Mouse (Mus musculus) adrenal gland (tissue): Measurements from ENCODE around the gene Tpp1.

Experiments used
- intact Hi-C: fragments of 180-260 bp; cut with DNase I; formaldehyde crosslinking; loops from one replicate; pipeline ENCODE4 v1.15.1; 2025
- long read RNA-seq, 2 experiments: library from polyadenylated mRNA; unstranded; transcript quantifications; one replicate each; pipeline ENCODE4 v2.0.0; 2020; ENCODE audit warnings: borderline replicate concordance in 1 of 2; ENCODE audit not compliant: insufficient replicate concordance in 1 of 2

Gene Tpp1
- long read RNA-seq, experiment 1, transcript Tpp1-201 (13 exons, 3,558 nt) = major isoform, 20 of 33 reads
- long read RNA-seq, experiment 1, partial matches to known transcripts = 9 of 33 reads
- long read RNA-seq, experiment 1, other reads (novel, unspliced or antisense) = 4 of 33 reads
- long read RNA-seq, experiment 2, transcript Tpp1-201 (13 exons, 3,558 nt) = major isoform, 16 of 29 reads
- long read RNA-seq, experiment 2, partial matches to known transcripts = 9 of 29 reads
- long read RNA-seq, experiment 2, other reads (novel, unspliced or antisense) = 4 of 29 reads

DNA sequence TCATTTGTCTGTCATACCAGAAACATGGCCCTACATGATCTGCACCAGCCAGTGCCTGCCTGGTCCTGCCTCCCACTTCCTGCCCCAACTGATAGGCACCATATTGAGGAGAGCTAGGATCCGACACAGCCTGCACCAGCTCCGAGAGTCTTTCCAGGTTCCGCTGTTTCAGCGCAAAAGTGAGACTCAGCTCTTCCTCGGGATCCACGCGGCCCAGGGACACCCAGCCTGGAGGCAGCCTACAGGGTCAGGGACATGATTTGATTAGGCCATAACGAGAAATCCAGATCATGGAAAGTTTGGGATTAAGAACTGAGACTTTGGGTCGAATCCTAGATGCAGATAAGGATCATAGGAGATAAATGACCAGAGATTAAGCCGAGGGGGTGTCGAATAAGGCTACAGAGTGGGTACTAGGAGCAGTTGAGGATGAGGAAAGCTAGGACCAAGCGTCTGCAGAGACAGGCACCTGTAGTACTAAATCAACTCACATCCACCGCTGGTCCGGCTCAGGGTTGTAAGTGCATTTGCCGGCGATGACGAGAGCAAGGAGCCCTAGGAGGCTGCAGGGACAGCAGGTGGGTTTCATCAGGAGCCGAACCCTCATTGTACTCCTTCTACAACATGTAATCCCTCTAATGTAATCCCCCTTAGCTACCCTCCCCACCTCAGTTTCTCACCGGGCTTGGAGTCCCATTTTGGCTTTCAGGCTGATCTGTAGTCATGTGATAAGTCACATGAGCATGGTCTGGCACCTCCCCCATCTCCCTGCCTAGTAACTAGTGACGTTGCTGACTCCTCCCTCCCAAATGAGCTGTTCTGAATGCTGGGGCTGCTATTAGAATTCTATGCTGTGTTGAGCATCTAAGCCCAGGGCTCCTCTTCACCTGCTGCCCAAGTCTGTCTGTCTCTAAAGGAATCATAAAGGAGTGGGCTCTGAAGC lies at the start of gene Tpp1:
Tpp1 (minus strand) TSS at position 745 of the 943 bp plus-strand sequence.
- intact Hi-C loops = no loop called here

DNA sequence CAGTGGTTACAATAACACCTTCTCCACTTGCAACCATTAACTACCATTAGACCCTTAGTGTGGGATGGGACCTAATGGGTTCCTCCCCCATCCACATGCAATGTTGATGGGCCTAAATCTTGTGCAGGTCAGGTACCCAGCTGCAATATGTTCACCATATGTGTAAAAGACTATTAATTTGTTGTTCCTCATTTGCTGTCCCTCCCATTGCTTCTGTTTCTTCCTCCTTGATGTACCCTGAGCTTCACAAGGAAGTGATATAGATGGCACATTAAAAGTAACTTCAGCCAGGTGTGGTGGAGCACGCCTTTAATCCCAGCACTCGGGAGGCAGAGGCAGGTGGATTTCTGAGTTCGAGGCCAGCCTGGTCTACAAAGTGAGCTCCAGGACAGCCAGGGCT lies 44.9 kb upstream of the Tpp1 start:
- intact Hi-C loops = no loop called here

DNA sequence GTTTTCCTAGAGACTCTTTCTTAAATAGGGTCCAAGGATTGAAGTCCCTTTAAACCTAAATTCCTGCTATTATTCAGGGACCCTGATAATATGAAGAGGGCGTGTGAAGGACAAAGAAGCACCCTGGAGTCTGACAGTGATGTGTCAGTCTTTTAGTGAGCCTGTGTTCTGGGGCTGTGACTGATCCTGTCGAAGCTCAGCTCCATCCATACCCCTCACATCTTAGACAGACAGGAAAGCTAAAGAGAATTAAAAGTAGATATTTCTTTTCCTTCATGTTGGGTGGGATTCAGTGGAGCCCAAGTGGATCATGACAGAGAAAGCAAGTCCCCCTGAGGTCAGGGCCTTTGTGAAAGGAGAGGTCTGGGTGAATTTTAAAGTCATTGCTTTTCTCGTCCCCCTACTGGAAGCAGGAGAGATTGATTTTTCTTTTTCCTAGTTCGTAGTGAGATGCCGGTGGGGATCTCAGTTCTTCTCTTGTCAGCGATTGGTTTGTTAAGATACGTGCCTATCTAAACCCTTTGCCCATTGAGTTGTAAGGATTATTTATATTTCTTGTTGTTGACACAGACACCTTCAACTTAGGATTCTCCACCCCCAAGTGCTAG lies 43.8 kb upstream of the Tpp1 start:
- intact Hi-C loops = no loop called here

DNA sequence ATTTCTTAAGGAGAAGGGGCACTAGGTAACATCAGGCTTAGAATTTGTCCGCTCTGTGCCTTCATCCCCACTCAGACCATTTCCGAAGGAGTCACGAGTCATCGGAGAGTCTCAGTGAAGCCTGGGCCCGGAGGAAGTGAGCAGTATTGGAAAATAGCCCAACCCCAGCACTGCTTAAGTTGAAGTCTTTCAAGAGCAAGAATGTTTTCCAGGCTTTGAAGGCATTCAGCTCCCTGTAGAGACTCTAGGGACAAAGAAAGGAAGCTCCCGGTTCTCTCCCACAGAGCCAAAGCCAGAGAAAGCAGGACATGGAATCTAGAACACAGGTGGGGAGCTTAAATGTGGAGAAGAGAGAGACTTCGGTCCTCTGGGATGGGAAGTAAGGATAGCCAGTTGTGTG lies 41.7 kb upstream of the Tpp1 start:
- intact Hi-C loops = no loop called here

DNA sequence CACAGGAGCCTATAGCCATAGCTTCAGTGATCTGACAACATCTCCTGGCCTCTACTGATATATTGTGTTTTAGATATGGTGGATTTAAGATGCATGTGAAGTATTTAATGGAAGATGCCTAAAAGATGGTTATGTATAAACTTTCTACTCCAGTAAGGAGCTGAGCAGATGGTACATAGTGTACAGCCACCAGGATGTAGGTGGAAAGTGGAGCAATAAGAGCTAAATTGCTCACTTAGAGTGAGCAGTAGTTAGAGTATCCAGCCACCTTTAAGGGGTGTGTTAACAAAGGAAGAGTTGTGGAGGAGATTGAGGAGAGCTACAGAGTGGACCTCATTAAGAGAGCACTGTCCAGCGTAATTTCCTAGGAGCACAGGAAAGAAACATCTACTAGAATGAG lies 39.1 kb upstream of the Tpp1 start:
- intact Hi-C loops = no loop called here

DNA sequence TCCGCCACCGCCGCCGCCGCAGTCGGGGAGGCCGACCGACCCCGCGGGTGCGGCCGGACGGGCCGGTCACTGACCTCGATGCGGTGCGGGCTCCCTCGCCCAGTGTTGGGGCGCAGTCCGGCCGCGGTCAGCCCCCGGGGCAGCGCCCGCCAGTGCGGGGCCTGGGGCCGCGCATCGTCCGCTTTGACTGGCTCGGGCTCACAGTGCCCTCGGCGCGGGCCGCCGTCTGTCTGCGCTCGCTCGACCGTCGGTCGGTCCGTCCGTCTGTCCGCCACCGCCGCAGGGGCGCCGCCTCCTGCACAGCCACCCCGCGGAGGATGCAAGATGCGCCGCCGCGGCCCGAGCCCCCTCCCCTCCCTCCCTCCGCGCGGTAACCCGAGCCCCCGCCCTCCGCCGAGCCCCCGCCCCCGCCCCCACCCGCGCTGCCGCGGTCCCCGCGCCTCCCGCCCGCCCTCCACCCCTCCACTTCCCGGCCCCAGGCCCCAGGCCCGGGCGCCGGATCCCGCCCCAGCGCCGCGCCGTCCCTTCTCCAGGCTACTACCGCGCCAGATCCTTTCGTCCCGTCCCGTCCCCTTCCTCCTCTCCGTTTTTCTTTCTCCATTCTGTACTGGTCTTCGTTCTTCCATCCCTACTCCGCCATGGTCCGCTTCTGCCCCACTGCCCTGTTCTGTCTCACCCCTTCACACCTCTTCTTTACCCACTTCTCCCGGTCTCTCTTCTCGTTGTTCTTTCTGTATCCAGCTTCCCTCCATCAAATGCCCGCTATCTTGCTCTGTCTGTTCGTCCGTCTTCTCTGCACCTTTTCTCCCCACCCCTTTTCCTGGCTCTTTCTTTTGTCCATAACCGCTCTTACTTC lies 35.5 kb upstream of the Tpp1 start, which contains the start of gene Dchs1:
Dchs1 (minus strand) TSS at position 370 of the 856 bp plus-strand sequence.
- intact Hi-C loops = no loop called here

DNA sequence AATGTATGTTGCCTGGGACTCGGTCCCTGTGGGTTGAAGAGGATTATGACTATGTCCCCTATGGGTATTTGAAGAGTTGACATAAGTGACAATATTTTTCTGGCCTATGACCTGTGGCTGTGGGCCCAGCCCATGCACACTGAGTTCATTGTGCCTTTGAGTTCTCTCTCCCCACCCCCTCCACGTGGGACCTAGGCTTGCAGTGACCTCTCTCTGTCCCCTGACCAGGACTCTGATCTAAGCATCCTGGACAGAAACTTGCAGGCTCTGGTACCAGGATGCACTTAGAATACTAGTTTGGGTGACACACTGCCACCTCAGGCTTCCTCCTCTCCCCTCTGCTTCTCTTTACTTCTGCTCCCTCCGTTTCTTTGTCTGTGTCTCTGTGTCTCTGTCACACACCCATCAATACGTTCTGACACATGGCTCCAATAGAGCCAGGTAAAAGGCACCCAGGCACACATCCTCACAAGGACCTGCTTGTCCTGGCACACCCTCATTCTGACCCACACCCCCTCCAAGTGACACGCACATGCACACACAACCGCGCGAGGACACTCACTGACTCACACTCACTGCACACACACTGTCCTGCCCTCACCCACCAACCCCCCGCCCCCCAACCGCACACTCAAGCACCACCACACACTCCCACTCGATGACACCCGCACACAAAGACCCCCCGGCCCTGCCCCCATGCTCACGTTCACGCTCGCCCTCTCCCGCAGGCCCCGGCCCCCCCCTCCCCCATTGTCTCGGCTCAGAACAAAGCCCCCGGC lies 34.7 kb upstream of the Tpp1 start:
- intact Hi-C loops = no loop called here

DNA sequence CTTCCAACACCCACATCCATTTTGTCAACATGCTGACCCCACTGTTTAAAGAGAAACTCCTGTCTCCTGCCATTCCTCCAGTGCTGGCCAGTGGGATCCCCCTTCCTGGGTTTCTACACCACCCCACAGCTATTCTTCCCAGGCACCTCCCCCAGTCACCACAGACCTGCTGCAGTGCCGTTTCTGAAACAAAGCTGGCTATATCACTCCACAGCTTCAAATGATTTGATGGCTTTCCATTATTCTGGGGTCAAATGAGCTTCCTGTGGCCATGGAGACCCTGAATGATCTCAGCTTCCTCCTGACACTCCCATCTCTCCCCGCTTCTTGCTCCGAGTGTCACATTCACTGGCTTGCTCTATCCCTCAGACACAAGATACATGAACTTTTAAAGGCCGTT lies 32.5 kb upstream of the Tpp1 start:
- intact Hi-C loops = no loop called here

DNA sequence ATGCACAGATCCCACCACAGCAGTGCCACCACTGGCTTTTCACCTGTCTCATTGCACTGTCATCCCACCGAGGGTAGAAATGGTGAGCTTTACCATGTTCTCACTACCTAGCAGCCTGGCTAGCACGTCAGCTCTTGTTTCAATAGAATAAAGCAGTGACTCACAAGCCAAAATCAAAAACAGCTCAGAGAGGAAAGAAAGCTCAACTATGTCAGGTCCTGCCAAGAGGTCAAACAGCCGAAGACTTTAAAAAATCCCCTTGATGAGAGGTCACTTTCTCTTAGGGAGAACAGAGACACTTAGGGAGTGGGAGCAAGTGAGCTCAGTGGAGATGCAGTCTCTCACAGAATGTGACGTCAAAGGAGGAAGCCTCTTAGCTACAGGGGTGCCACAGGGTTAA lies 31.8 kb upstream of the Tpp1 start:
- intact Hi-C loops = no loop called here

DNA sequence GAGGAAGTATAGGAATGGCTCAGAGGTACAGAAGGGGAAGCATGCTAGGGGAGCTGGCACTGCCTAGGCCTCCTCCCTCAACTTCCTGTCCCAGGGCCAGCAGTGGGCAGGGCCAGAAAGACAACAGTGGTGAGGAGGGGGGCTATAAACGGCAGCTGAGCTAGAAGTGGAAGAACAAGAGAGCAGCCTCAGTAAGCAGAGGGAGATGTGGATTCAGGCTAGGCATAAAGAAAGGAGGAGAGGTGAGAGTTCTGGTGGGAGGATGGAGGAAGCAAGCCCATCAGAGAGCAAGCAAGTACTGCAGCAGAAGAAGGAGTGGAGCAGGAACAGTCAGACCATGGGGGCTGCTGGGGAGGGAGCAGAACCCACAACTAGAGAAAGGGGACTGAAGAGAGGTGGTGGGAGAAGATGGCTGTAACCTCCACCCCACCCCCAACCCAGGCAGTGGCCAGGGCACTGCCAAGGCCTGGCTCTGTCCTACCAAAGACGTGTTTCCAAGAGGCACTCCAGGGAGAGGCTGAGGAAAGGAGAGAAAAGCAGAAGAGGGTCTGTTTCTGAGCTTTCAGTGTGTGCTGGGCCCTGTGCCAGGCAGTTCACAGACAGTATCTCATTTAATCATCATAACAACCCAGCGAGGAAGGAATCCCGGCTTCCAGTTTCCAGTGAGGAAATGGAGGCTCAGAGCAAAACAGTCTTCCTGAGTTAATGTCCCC lies 26.7 kb upstream of the Tpp1 start:
- intact Hi-C loops = no loop called here

DNA sequence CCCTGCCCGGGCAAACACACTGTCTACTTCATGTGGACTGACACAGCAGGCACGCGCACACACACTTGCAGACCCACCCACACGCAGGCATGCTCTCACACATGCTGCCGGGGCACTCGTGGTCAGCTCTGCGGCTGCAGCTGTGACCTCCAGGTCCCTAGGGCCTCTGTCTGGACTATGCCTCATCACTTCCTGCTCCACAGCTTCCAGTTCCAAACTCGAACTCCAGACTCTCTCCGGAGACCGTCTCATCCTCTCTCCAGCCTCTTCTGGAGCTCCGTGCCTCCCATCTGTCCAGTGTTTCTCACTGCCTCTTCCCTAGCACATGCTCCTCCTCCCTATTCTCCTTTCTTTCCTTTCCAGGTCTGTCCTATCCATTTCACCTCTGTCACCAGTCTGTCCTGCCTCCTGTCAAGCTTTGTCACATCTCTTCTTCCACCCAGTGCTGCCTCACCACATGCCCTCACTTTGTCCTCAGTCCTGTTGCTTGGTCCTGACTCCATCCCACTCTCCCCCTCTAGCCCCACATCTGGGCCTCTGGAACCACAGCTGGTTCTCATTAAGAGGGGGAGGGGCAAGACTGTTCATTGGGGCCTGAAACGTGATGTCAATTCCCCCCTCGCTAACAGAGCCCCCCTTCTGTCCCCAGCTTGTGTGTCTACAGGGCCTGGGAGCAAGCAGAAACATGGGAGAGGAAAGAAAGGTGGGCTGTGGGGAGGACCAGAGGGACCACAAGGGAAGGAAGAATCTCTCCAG lies 25.9 kb upstream of the Tpp1 start:
- intact Hi-C loops = no loop called here

DNA sequence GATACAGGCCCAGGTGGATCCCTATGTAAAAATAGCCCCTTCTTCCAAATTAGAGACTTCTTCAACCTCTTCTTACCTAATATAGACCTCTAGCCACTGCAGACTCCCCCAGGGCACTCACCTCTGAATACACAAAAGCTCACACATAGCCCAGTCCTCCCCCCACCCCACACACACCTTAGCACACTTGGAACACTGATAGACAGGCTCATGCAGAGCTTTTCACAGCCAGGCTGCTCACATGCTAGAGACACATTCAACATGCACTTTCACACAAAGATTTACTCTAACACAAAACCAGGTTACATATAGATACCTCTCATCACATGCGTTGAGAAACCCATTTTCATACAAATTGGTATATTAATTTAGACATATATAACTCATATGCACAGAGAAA lies 25.3 kb upstream of the Tpp1 start:
- intact Hi-C loops = no loop called here

DNA sequence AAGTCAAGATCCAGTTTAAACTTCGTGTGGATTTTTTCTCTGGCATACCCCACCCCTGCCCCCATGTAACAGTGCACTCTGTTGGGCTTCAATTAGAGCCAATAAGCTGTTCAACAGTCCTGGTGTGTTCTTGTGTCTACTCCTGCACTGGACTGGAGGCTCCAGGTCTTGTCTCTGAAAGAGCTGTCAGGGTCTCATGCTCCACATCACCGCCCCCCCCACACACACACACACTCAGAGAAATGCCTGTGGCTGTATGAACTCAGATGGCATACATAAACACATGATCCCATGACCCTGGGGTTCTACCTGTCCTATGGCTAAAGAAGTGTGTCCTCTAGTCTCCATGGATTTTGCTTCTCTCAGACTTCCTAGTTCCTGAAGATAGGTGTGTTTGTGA lies 24.0 kb upstream of the Tpp1 start:
- intact Hi-C loops = no loop called here

DNA sequence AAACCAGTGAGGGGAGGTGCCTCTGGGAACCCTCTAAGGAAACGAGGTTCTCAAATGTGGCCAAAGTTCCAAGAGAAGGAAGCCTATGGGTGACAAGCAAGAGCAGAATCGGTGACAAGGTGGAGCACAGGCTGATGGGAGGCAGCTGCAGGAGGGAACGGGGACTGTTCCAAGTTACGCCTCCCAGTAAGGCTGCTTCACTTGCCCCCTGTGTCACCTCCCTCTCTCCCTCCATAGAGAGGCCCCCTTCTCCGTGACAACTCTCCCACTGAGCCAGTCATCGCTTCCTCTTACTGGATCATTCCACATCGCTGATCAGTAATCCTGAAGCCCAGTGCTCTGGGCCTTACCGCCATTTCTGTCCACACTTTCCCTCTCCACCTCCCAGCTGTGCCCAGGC lies 22.6 kb upstream of the Tpp1 start:
- intact Hi-C loops = no loop called here

DNA sequence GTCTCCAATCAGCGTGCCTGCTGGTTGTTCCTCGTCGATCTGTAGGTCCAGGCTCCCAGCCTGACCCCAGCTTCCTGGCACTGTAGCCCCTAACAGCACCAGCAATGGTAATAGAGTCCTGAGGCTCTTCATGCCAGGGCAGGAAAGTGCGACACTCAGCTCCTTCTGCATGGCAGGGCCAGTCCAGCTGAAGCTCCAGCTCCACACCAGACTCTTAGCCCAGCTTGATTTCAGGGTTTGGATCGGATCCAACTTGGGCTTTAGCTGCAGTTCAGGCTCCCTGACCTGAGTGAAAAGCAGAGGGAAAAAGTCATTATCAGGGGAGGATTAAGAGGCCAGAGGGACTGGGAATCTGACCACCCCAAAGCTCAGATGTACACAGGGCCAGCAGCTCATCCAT lies 21.0 kb upstream of the Tpp1 start:
- intact Hi-C loops = no loop called here

DNA sequence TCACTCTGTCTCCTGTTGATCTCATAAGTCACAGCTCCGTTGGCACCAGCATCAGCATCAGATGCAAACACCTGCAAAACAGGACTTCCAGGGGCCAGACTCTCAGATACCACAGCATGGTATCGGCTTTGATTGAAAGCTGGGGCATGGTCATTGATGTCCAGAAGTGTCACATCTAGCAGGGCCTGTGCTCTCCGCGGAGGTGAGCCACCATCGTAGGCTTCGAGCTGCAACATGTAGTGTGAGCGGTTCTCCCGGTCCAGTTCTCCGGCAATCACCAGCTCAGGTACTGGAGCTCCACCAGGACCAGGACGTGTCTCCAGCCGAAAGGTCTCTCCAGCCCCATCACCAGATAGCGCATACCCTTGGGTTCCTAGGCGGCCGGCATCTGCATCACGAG lies 20.3 kb upstream of the Tpp1 start:
- intact Hi-C loops = no loop called here

DNA sequence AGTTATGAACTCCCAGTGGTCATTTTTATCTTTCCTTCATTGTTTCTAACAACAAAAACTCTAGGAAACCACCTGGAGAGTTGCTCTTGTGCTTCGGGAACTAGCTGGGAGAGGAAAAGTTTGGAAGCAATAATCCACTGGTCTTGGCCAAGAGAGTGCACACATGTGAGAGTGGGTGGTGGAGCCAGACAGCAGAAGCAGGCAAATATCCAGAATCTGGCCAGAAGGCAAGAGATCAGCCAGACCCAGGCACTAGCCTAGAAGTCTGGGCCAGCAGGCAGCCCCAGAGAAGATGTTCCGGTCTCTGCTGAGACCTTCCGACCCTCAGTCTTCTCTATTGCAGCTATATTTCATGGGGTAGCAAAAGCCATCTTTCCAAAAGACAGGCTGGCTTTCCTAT lies 17.9 kb upstream of the Tpp1 start:
- intact Hi-C loops = no loop called here

DNA sequence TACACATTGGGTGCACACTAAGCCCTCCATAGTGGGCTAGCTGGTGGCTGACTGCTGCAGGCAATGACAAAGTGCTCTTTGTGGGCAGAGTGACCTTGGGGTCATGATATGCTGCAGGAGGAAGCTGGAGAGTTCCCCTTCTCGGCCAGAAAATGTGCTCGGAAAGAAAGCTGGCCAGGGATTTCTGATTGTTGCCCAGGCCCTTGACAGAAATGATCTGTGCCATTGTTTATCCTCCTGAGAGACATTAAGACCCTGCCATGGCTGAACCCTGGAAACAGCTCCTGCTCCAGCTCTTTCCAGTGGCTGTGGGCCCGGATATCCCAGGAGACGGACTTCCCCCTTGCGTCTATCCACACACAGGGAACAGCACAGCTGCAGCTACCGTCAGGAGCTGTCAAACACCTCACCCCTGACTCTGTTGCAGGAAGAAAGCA lies 15.7 kb upstream of the Tpp1 start:
- intact Hi-C loops = no loop called here

DNA sequence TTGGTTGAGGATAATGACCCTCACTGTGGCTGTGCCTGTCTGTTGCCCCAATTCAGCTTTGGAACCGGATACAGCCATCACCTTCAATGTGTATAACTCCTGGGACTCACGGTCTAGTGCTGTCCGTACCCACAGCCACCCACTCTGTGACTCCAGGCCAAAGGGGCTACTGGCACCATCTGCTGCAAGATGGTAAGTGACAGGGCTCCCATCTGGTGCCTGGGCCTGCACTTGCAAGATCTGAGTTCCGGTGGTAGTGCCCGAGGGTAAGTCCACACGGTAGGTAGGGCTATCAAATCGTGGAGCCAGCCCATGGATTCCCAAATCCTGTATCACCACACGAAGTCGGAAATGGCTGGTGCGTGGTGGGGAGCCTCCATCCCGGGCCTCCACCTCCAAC lies 12.3 kb upstream of the Tpp1 start:
- intact Hi-C loops = no loop called here
